Mouse (Mus musculus) forebrain, embryonic 14.5 days (tissue): ENCODE data around the gene Ncapg. TPM values are rescaled to one million over a fixed set of nuclear protein-coding genes. Genes with fewer than 3 reads are reported as not detected.
A peak's percentile ranks its signal among the peaks of the same experiment; 100 is the strongest.

ENCODE experiments used
- ATAC-seq: fragments of 200-750 bp; cut with Nextera tagmentation; 2 replicates; pipeline ENCODE4 v1.8.0; 2017; ENCODE audit warnings: mild to moderate bottlenecking, moderate library complexity
- DNase-seq: peaks from one replicate; pipeline ENCODE4 v3.0.0-alpha.2; 2015; ENCODE audit warnings: low spot score
- H3K27ac ChIP-seq: fragments of 300-500 bp; sonication (generic); 2 replicates; pipeline ENCODE4 v1.5.1; 2014; ENCODE audit warnings: low read depth, mild to moderate bottlenecking, control low read depth, low read length, moderate library complexity
- H3K27me3 ChIP-seq: fragments of 300-500 bp; sonication (generic); replicated peaks from 2 replicates; pipeline ENCODE4 v1.6.1; 2014; ENCODE audit warnings: low read length, control low read depth, mixed read lengths; ENCODE audit not compliant: control insufficient read depth, insufficient read depth
- H3K36me3 ChIP-seq: fragments of 300-500 bp; sonication (generic); 2 replicates; pipeline ENCODE4 v1.6.1; 2014; ENCODE audit warnings: low read length, control low read depth; ENCODE audit not compliant: control insufficient read depth, insufficient read depth
- H3K4me1 ChIP-seq: fragments of 300-500 bp; sonication (generic); 2 replicates; pipeline ENCODE4 v1.6.1; 2014; ENCODE audit warnings: antibody characterized with exemption, low read length, control low read depth; ENCODE audit not compliant: control insufficient read depth, insufficient read depth
- H3K4me2 ChIP-seq: fragments of 300-500 bp; sonication (generic); 2 replicates; pipeline ENCODE4 v1.6.1; 2014; ENCODE audit warnings: mild to moderate bottlenecking, control low read depth, low read length
- H3K4me3 ChIP-seq: fragments of 300-500 bp; sonication (generic); 2 replicates; pipeline ENCODE4 v1.5.1; 2014; ENCODE audit warnings: low read depth, low read length, control low read depth
- H3K9ac ChIP-seq: fragments of 300-500 bp; sonication (generic); 2 replicates; pipeline ENCODE4 v1.6.1; 2014; ENCODE audit warnings: mild to moderate bottlenecking, low read length, control low read depth, moderate library complexity
- H3K9me3 ChIP-seq: fragments of 300-500 bp; sonication (generic); replicated peaks from 2 replicates; pipeline ENCODE4 v1.6.1; 2016; ENCODE audit warnings: low read length, control low read depth, mixed read lengths; ENCODE audit not compliant: control insufficient read depth
- WGBS: fragments of 180-500 bp; shearing (Covaris S2); extraction: QIAGEN DNeasy Blood & Tissue Kit; methylation state at CpG from one replicate; pipeline ENCODE4 v1.1.7; 2014; 5-methylcytosine and 5-hydroxymethylcytosine counted together
- polyA plus RNA-seq: library from polyadenylated mRNA; unstranded; fragments of >200 nt; fragmentation: Nextera tagmentation; extraction: Ambion mirVana; gene quantifications from 2 replicates; pipeline ENCODE4 v1.2.1, GENCODE M21; 2014

Ncapg gene
- polyA plus RNA-seq, result 31.0 and 32.1 TPM in 2 replicates

- DNase-seq (peak; percentile 99), ATAC-seq (peak; percentile 100)
- Histone ChIP-seq H3K27me3 (no peaks in the 10 kb centered on the region), H3K4me3 (peak within 1 kb of the TSS; percentile 76), H3K36me3 (no peaks in the 10 kb centered on the region), H3K27ac (peak within 1 kb of the TSS; percentile 82), H3K4me2 (peak within 1 kb of the TSS; percentile 88), H3K4me1 (peaks cover 9% of the 10 kb centered on the region; the same call in 1 of the 2 replicates), H3K9ac (peak within 1 kb of the TSS; percentile 77), H3K9me3 (no peaks in the 10 kb centered on the region)
- under 1% methylated on average over 62 of the region's 66 CpGs for WGBS
Measured at GRCm38 (mm10) chr5:45669598-45670279, at the start of gene Ncapg. Ncapg (plus strand) TSS chr5:45669919.

- H3K9ac ChIP-seq, result no peak overlapping the region
- H3K4me1 ChIP-seq, result no peaks in the 10 kb centered on the region
- H3K4me3 ChIP-seq, result no peak overlapping the region
- no peaks in the 10 kb centered on the region for H3K27me3 ChIP-seq
- no peaks in the 10 kb centered on the region; the same call in 1 of the 2 replicates for H3K9me3 ChIP-seq
- no peak overlapping the region for H3K4me2 ChIP-seq
- 25% methylated on average over 3 of the region's 3 CpGs for WGBS
- H3K36me3 ChIP-seq, result no peaks in the 10 kb centered on the region
- H3K27ac ChIP-seq, result no peak overlapping the region
- no peak for DNase-seq
- no peak for ATAC-seq
Measured at GRCm38 (mm10) chr5:45621511-45621910, 48.2 kb upstream of the Ncapg start.

GRCm38 (mm10) chr5:45627771-45628170 is 41.9 kb upstream of the Ncapg start:
- 13% methylated on average over 1 of the region's 1 CpGs for WGBS
- peak; percentile 78 for DNase-seq
- peak; percentile 94 for ATAC-seq

GRCm38 (mm10) chr5:45629470-45629869 is 40.2 kb upstream of the Ncapg start:
- Histone ChIP-seq H3K36me3 (no peaks in the 10 kb centered on the region), H3K9me3 (no peaks in the 10 kb centered on the region; the same call in 1 of the 2 replicates), H3K4me3 (no peak overlapping the region), H3K4me2 (no peak overlapping the region), H3K27ac (no peak overlapping the region), H3K4me1 (no peaks in the 10 kb centered on the region), H3K9ac (no peak overlapping the region), H3K27me3 (no peaks in the 10 kb centered on the region)
- ATAC-seq, result no peak
- no peak for DNase-seq

More at GRCm38 (mm10) chr5:45627771-45628170, 41.9 kb upstream of the Ncapg start:
- Histone ChIP-seq H3K9me3 (no peaks in the 10 kb centered on the region; the same call in 1 of the 2 replicates), H3K4me1 (no peaks in the 10 kb centered on the region), H3K9ac (no peak overlapping the region), H3K36me3 (no peaks in the 10 kb centered on the region), H3K27ac (no peak overlapping the region), H3K4me3 (no peak overlapping the region), H3K27me3 (no peaks in the 10 kb centered on the region), H3K4me2 (no peak overlapping the region)

GRCm38 (mm10) chr5:45638378-45638777 is 31.3 kb upstream of the Ncapg start:
- ATAC-seq (peak; percentile 33; the same call in 1 of the 2 replicates), DNase-seq (peak; percentile 60)
- H3K27ac ChIP-seq, result no peak overlapping the region
- H3K9me3 ChIP-seq, result no peaks in the 10 kb centered on the region
- no peaks in the 10 kb centered on the region for H3K4me1 ChIP-seq
- peak overlapping the region; percentile 73 for H3K4me2 ChIP-seq
- no peak overlapping the region; the same call in 1 of the 2 replicates for H3K9ac ChIP-seq
- H3K4me3 ChIP-seq, result peak overlapping the region; percentile 47; the same call in 1 of the 2 replicates
- no peaks in the 10 kb centered on the region for H3K36me3 ChIP-seq
- H3K27me3 ChIP-seq, result no peaks in the 10 kb centered on the region
- WGBS, result 22% methylated on average over 3 of the region's 3 CpGs

GRCm38 (mm10) chr5:45638806-45639714 is 30.7 kb upstream of the Ncapg start, which contains the start of gene Fam184b:
Fam184b (minus strand) TSS chr5:45639614.
- Histone ChIP-seq H3K4me3 (peak within 1 kb of the TSS; percentile 47), H3K27me3 (no peaks in the 10 kb centered on the region), H3K27ac (0 out of 2 replicates have a peak within 1 kb of the TSS, but pooled peaks have one; percentile 48), H3K4me2 (peak within 1 kb of the TSS; percentile 73), H3K9me3 (no peaks in the 10 kb centered on the region), H3K9ac (peak within 1 kb of the TSS; percentile 62), H3K4me1 (no peaks in the 10 kb centered on the region), H3K36me3 (no peaks in the 10 kb centered on the region)
- DNase-seq (peak; percentile 86), ATAC-seq (peak; percentile 93)
- 1% methylated on average over 46 of the region's 48 CpGs for WGBS

- Histone ChIP-seq H3K4me3 (peak overlapping the region; percentile 47), H3K9ac (peak overlapping the region; percentile 62), H3K36me3 (no peaks in the 10 kb centered on the region), H3K27me3 (no peaks in the 10 kb centered on the region), H3K27ac (no peak overlapping the region), H3K4me2 (peak overlapping the region; percentile 73), H3K4me1 (no peaks in the 10 kb centered on the region), H3K9me3 (no peaks in the 10 kb centered on the region)
- ATAC-seq (peak; percentile 30; the same call in 1 of the 2 replicates), DNase-seq (peak; percentile 29)
- under 1% methylated on average over 8 of the region's 8 CpGs for WGBS
Measured at GRCm38 (mm10) chr5:45639715-45640092, 30.0 kb upstream of the Ncapg start.

- no peaks in the 10 kb centered on the region for H3K9me3 ChIP-seq
- no peak overlapping the region for H3K9ac ChIP-seq
- H3K36me3 ChIP-seq, result no peaks in the 10 kb centered on the region
- no peak overlapping the region for H3K27ac ChIP-seq
- no peaks in the 10 kb centered on the region for H3K4me1 ChIP-seq
- H3K27me3 ChIP-seq, result no peaks in the 10 kb centered on the region
- ATAC-seq (no peak), DNase-seq (no peak)
- H3K4me3 ChIP-seq, result no peak overlapping the region
- H3K4me2 ChIP-seq, result no peak overlapping the region
- 99% methylated on average over 2 of the region's 2 CpGs for WGBS
Measured at GRCm38 (mm10) chr5:45651026-45651703, 18.6 kb upstream of the Ncapg start.
